Mouse (Mus musculus) limb, embryonic 11.5 days (tissue): Measurements from ENCODE around the gene Erg28. TPM values are rescaled to one million over a fixed set of nuclear protein-coding genes. Genes with fewer than 3 reads are reported as not detected.

Experiments used
- ATAC-seq: fragments of 200-750 bp; cut with Nextera tagmentation; 2 replicates; pipeline ENCODE4 v1.8.0; 2017; ENCODE audit warnings: low read depth; ENCODE audit not compliant: insufficient number of reproducible peaks, low FRiP score, low TSS enrichment
- DNase-seq: peaks from one replicate; pipeline ENCODE4 v3.0.0-alpha.2; 2015; ENCODE audit warnings: low spot score
- H3K27ac ChIP-seq: fragments of 300-500 bp; sonication (generic); replicated peaks from 2 replicates; pipeline ENCODE4 v1.5.1; 2014; ENCODE audit warnings: low read depth, mild to moderate bottlenecking, low read length
- H3K27me3 ChIP-seq: fragments of 300-500 bp; sonication (generic); 2 replicates; pipeline ENCODE4 v1.6.1; 2014; ENCODE audit warnings: mild to moderate bottlenecking, low read length, mixed read lengths; ENCODE audit not compliant: control insufficient read depth, insufficient read depth
- H3K36me3 ChIP-seq: fragments of 300-500 bp; sonication (generic); 2 replicates; pipeline ENCODE4 v1.6.1; 2014; ENCODE audit warnings: mild to moderate bottlenecking, low read length, moderate library complexity, mixed read lengths; ENCODE audit not compliant: control insufficient read depth, insufficient read depth
- H3K4me1 ChIP-seq: fragments of 300-500 bp; sonication (generic); 2 replicates; pipeline ENCODE4 v1.6.1; 2014; ENCODE audit warnings: low read length, mixed read lengths; ENCODE audit not compliant: control insufficient read depth, insufficient read depth
- H3K4me2 ChIP-seq: fragments of 300-500 bp; sonication (generic); 2 replicates; pipeline ENCODE4 v1.6.1; 2014; ENCODE audit warnings: low read depth, mild to moderate bottlenecking, moderate library complexity; ENCODE audit not compliant: severe bottlenecking
- H3K4me3 ChIP-seq: fragments of 300-500 bp; sonication (generic); 2 replicates; pipeline ENCODE4 v1.5.1; 2014; ENCODE audit warnings: low read depth, low read length
- H3K9ac ChIP-seq: fragments of 300-500 bp; sonication (generic); 2 replicates; pipeline ENCODE4 v1.6.1; 2014; ENCODE audit warnings: mild to moderate bottlenecking, low read length
- H3K9me3 ChIP-seq: fragments of 300-500 bp; sonication (generic); 2 replicates; pipeline ENCODE4 v1.6.1; 2016; ENCODE audit warnings: low read length; ENCODE audit not compliant: control insufficient read depth
- WGBS: fragments of 180-500 bp; shearing (Covaris S2); extraction: QIAGEN DNeasy Blood & Tissue Kit; methylation state at CpG from one replicate; pipeline ENCODE4 v1.1.7; 2014; 5-methylcytosine and 5-hydroxymethylcytosine counted together
- polyA plus RNA-seq: library from polyadenylated mRNA; unstranded; fragments of >200 nt; fragmentation: Nextera tagmentation; extraction: Ambion mirVana; gene quantifications from 2 replicates; pipeline ENCODE4 v1.2.1, GENCODE M21; 2014

Gene Erg28
- polyA plus RNA-seq, result 106 and 111 TPM in 2 replicates

- ATAC-seq (peak; percentile 98), DNase-seq (peak; percentile 94)
- Histone ChIP-seq H3K27me3 (no peaks in the 10 kb centered on the region), H3K4me3 (peak within 1 kb of the TSS; percentile 87), H3K4me2 (peak within 1 kb of the TSS; percentile 87), H3K36me3 (peaks cover 3% of the 10 kb centered on the region; the same call in 1 of the 2 replicates), H3K9ac (peak within 1 kb of the TSS; percentile 75), H3K9me3 (no peaks in the 10 kb centered on the region), H3K27ac (peak within 1 kb of the TSS; percentile 83), H3K4me1 (peaks cover 5% of the 10 kb centered on the region)
- WGBS, result under 1% methylated on average over 67 of the region's 67 CpGs
These were observed at the start of gene Erg28, which contains the start of gene Ttll5 for GRCm38 (mm10) chr12:85824438-85825264. TSS of gene Erg28 (minus strand) at chr12:85824550. TSS of gene Ttll5 (plus strand) at chr12:85824659.

- Histone ChIP-seq H3K4me1 (no peaks in the 10 kb centered on the region), H3K9me3 (no peaks in the 10 kb centered on the region), H3K9ac (no peak overlapping the region), H3K36me3 (no peaks in the 10 kb centered on the region), H3K27ac (no peak overlapping the region), H3K4me3 (no peak overlapping the region), H3K4me2 (no peak overlapping the region), H3K27me3 (no peaks in the 10 kb centered on the region)
- DNase-seq, result no peak
- ATAC-seq, result no peak
- 72% methylated on average over 6 of the region's 6 CpGs for WGBS
These were observed 45.1 kb upstream of the Erg28 start for GRCm38 (mm10) chr12:85869423-85869822.

- Histone ChIP-seq H3K4me1 (no peaks in the 10 kb centered on the region), H3K4me3 (no peak overlapping the region), H3K4me2 (no peak overlapping the region), H3K27ac (no peak overlapping the region), H3K9ac (no peak overlapping the region), H3K27me3 (no peaks in the 10 kb centered on the region), H3K36me3 (no peaks in the 10 kb centered on the region), H3K9me3 (no peaks in the 10 kb centered on the region)
- no peak for DNase-seq
- no peak for ATAC-seq
These were observed 42.8 kb upstream of the Erg28 start for GRCm38 (mm10) chr12:85867125-85867524.

GRCm38 (mm10) chr12:85866624-85867023 is 42.3 kb upstream of the Erg28 start:
- 87% methylated on average over 4 of the region's 4 CpGs for WGBS
- Histone ChIP-seq H3K4me2 (no peak overlapping the region), H3K4me3 (no peak overlapping the region), H3K9ac (no peak overlapping the region), H3K27ac (no peak overlapping the region), H3K4me1 (no peaks in the 10 kb centered on the region), H3K27me3 (no peaks in the 10 kb centered on the region), H3K36me3 (no peaks in the 10 kb centered on the region), H3K9me3 (no peaks in the 10 kb centered on the region)
- DNase-seq (no peak), ATAC-seq (no peak)

- H3K27me3 ChIP-seq, result no peaks in the 10 kb centered on the region
- no peak for DNase-seq
- H3K9me3 ChIP-seq, result no peaks in the 10 kb centered on the region
- no peaks in the 10 kb centered on the region for H3K4me1 ChIP-seq
- no peak overlapping the region for H3K4me2 ChIP-seq
- ATAC-seq, result no peak
- H3K36me3 ChIP-seq, result no peaks in the 10 kb centered on the region
- H3K9ac ChIP-seq, result no peak overlapping the region
- no peak overlapping the region for H3K4me3 ChIP-seq
- H3K27ac ChIP-seq, result no peak overlapping the region
- 83% methylated on average over 3 of the region's 3 CpGs for WGBS
These were observed 41.2 kb upstream of the Erg28 start for GRCm38 (mm10) chr12:85865526-85865925.

GRCm38 (mm10) chr12:85862514-85862913 is 38.2 kb upstream of the Erg28 start:
- Histone ChIP-seq H3K9me3 (no peaks in the 10 kb centered on the region), H3K4me3 (no peak overlapping the region), H3K9ac (no peak overlapping the region), H3K27ac (no peak overlapping the region), H3K4me1 (no peaks in the 10 kb centered on the region), H3K36me3 (no peaks in the 10 kb centered on the region), H3K4me2 (no peak overlapping the region), H3K27me3 (no peaks in the 10 kb centered on the region)
- ATAC-seq (no peak), DNase-seq (peak; percentile 23)
- WGBS, result 43% methylated on average over 2 of the region's 2 CpGs

- Histone ChIP-seq H3K9ac (no peak overlapping the region), H3K4me3 (no peak overlapping the region), H3K4me2 (no peak overlapping the region), H3K27me3 (no peaks in the 10 kb centered on the region), H3K9me3 (no peaks in the 10 kb centered on the region), H3K27ac (no peak overlapping the region), H3K36me3 (no peaks in the 10 kb centered on the region), H3K4me1 (no peaks in the 10 kb centered on the region)
- DNase-seq (no peak), ATAC-seq (no peak)
- WGBS, result 28% methylated on average over 3 of the region's 3 CpGs
These were observed 35.3 kb upstream of the Erg28 start for GRCm38 (mm10) chr12:85859511-85860189.

- no peak for DNase-seq
- H3K27me3 ChIP-seq, result no peaks in the 10 kb centered on the region
- H3K4me2 ChIP-seq, result no peak overlapping the region
- no peak for ATAC-seq
- no peaks in the 10 kb centered on the region for H3K9me3 ChIP-seq
- H3K36me3 ChIP-seq, result no peaks in the 10 kb centered on the region
- H3K4me3 ChIP-seq, result no peak overlapping the region
- no peak overlapping the region for H3K27ac ChIP-seq
- H3K4me1 ChIP-seq, result no peaks in the 10 kb centered on the region
- no peak overlapping the region for H3K9ac ChIP-seq
- 83% methylated on average over 3 of the region's 3 CpGs for WGBS
These were observed 34.8 kb upstream of the Erg28 start for GRCm38 (mm10) chr12:85859111-85859510.
